Mouse (Mus musculus): ENCODE results near the gene 3100002H09Rik. TPM values are rescaled to one million over a fixed set of nuclear protein-coding genes. Genes with fewer than 3 reads are reported as not detected.

Gene 3100002H09Rik
- polyA plus RNA-seq, 1 experiment = not detected

- 49% methylated on average over 9 of the region's 9 CpGs for WGBS
- Histone ChIP-seq H3K4me1 (ENCODE audit: control insufficient read depth, insufficient read depth, low read length) (no peaks in the 10 kb centered on the region), H3K4me3 (replicated peaks; ENCODE audit: extremely low read depth, low read depth, low read length) (no peak overlapping the region)
- peak; percentile 12 for DNase-seq
- TF ChIP-seq CTCF (IDR thresholded peaks at IDR 0.05; ENCODE audit: insufficient read depth, low read length) (no peak), POLR2A (IDR thresholded peaks at IDR 0.05; ENCODE audit: borderline replicate concordance, extremely low read depth, low read depth, low read length) (no peak)
Observed at GRCm38 (mm10) chr4:124570977-124571376, 39.6 kb downstream of the 3100002H09Rik start.

DNA sequence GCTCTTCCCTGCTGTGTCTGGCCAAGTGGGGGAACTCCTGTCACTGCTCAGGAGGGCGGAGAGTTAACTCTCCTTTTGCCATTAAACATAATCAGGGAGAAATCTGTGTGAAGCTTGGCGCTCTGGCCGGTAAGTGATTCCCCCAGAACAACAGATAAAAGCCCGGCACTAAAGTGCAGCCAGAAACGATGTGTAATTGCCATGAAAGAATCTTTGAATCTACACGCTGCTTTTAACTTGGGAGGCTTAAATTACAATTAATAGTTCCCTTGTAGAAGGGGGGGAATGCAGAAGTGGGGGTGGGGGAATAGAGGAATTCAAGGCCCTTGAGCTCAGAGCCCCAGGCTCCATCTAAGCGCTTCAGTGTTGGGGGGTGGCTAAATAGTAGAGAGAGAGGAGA, 40.9 kb downstream of the 3100002H09Rik start:
- TF ChIP-seq CTCF (IDR thresholded peaks at IDR 0.05; ENCODE audit: insufficient read depth, low read length) (no peak), POLR2A (IDR thresholded peaks at IDR 0.05; ENCODE audit: borderline replicate concordance, extremely low read depth, low read depth, low read length) (no peak)
- no peaks in the 10 kb centered on the region for H3K4me1 ChIP-seq (ENCODE audit: control insufficient read depth, insufficient read depth, low read length)
- no peak overlapping the region for H3K4me3 ChIP-seq (replicated peaks; ENCODE audit: extremely low read depth, low read depth, low read length)
- no peak for DNase-seq
- WGBS = 40% methylated on average over 7 of the region's 7 CpGs

DNA sequence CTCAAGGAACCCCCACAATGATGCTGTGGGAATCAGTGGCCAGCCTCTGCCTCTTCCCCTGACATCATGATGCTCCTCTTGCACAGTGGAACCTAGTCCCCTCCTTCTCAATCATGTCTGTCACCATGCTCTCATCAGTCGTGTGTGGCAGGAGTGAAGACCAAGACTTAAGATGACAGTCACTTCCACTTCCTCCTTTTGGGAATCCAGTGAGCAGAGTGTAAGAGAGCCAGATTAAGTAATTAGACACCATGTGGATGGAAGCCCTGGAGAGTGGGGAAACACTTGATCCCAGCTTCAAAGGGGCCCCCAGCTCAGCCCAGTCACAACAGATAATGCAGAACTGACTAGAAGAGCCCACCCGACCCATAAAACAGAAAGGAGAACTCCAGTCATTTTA, 47.2 kb downstream of the 3100002H09Rik start:
- no peak for TF ChIP-seq CTCF (IDR thresholded peaks at IDR 0.05; ENCODE audit: insufficient read depth, low read length)
- TF ChIP-seq POLR2A (IDR thresholded peaks at IDR 0.05; ENCODE audit: borderline replicate concordance, extremely low read depth, low read depth, low read length) = no peak
- Histone ChIP-seq H3K4me3 (replicated peaks; ENCODE audit: extremely low read depth, low read depth, low read length) (no peak overlapping the region), H3K4me1 (ENCODE audit: control insufficient read depth, insufficient read depth, low read length) (no peaks in the 10 kb centered on the region)
- WGBS = 48% methylated on average over 2 of the region's 2 CpGs
- no peak for DNase-seq

GRCm38 (mm10) chr4:124562721-124563120, 47.9 kb downstream of the 3100002H09Rik start:
- TF ChIP-seq POLR2A (IDR thresholded peaks at IDR 0.05; ENCODE audit: borderline replicate concordance, extremely low read depth, low read depth, low read length) (no peak), CTCF (IDR thresholded peaks at IDR 0.05; ENCODE audit: insufficient read depth, low read length) (no peak)
- WGBS = 59% methylated on average over 7 of the region's 7 CpGs
- no peaks in the 10 kb centered on the region for H3K4me1 ChIP-seq (ENCODE audit: control insufficient read depth, insufficient read depth, low read length)
- no peak overlapping the region for H3K4me3 ChIP-seq (replicated peaks; ENCODE audit: extremely low read depth, low read depth, low read length)
- no peak for DNase-seq

Other genes with a start within 250 kb of the 3100002H09Rik start
- 0.16 and 0.22 TPM in 2 replicates for gene Pou3f1, start 46.0 kb upstream of the 3100002H09Rik start, polyA plus RNA-seq (2012; rRNA removed)
- gene Utp11, start 82.8 kb upstream of the 3100002H09Rik start, polyA plus RNA-seq (2012; rRNA removed) = 4.4 and 7.2 TPM in 2 replicates
- gene Fhl3, start 89.9 kb upstream of the 3100002H09Rik start, polyA plus RNA-seq (2012; rRNA removed) = 15.1 and 36.7 TPM in 2 replicates
- 8.1 and 11.5 TPM in 2 replicates for gene Sf3a3, start 104.0 kb upstream of the 3100002H09Rik start, polyA plus RNA-seq (2012; rRNA removed)
- 62.1 and 93.3 TPM in 2 replicates for gene Inpp5b, start 131.0 kb upstream of the 3100002H09Rik start, polyA plus RNA-seq (2012; rRNA removed)
- gene Mtf1, start 191.3 kb upstream of the 3100002H09Rik start, polyA plus RNA-seq (2012; rRNA removed) = 6.5 and 8.0 TPM in 2 replicates
- 28.6 and 38.0 TPM in 2 replicates for gene Yrdc, start 239.9 kb upstream of the 3100002H09Rik start, polyA plus RNA-seq (2012; rRNA removed)
- 37.8 and 43.6 TPM in 2 replicates for gene 1110065P20Rik, start 240.4 kb upstream of the 3100002H09Rik start, polyA plus RNA-seq (2012; rRNA removed)

Measured in lung, adult 2 months (tissue).